Mouse (Mus musculus): ENCODE data around the gene Zc3h18.

GRCm38 (mm10) chr8:122443262-122444006, 67.0 kb downstream of the Zc3h18 start, which contains the start of gene Mvd:
- peak; percentile 98 for TF ChIP-seq POLR2A (IDR thresholded peaks at IDR 0.05; ENCODE audit: insufficient read depth, low read depth, low read length)
- peak; percentile 62 for TF ChIP-seq CTCF (IDR thresholded peaks at IDR 0.05)
